Mouse (Mus musculus) liver, embryonic 15.5 days (tissue): ENCODE measurements around the gene Larp4b. TPM values are rescaled to one million over a fixed set of nuclear protein-coding genes. Genes with fewer than 3 reads are reported as not detected.
"Not testable (repeated sequence)": the region's sequence is repeated elsewhere in the genome, so short reads cannot be mapped to it uniquely, and the experiment has no call there.

Experiments
- ATAC-seq: fragments of 200-750 bp; cut with Nextera tagmentation; 2 replicates; pipeline ENCODE4 v1.8.0; 2017; ENCODE audit warnings: moderate number of reproducible peaks, mild to moderate bottlenecking, moderate library complexity; ENCODE audit not compliant: insufficient read depth
- H3K27ac ChIP-seq: fragments of 300-500 bp; sonication (generic); replicated peaks from 2 replicates; pipeline ENCODE4 v1.5.1; 2015; ENCODE audit warnings: mild to moderate bottlenecking, inconsistent platforms
- H3K27me3 ChIP-seq: fragments of 300-500 bp; sonication (generic); 2 replicates; pipeline ENCODE4 v1.6.1; 2015; ENCODE audit warnings: mild to moderate bottlenecking, inconsistent platforms
- H3K36me3 ChIP-seq: fragments of 300-500 bp; sonication (generic); replicated peaks from 2 replicates; pipeline ENCODE4 v1.6.1; 2015; ENCODE audit warnings: moderate library complexity, mild to moderate bottlenecking, inconsistent platforms
- H3K4me1 ChIP-seq: fragments of 300-500 bp; sonication (generic); replicated peaks from 2 replicates; pipeline ENCODE4 v1.6.1; 2015; ENCODE audit warnings: inconsistent platforms
- H3K4me2 ChIP-seq: fragments of 300-500 bp; sonication (generic); 2 replicates; pipeline ENCODE4 v1.6.1; 2015; ENCODE audit warnings: moderate library complexity, mild to moderate bottlenecking, inconsistent platforms
- H3K4me3 ChIP-seq: fragments of 300-500 bp; sonication (generic); replicated peaks from 2 replicates; pipeline ENCODE4 v1.5.1; 2015; ENCODE audit warnings: mild to moderate bottlenecking, inconsistent platforms
- H3K9ac ChIP-seq: fragments of 300-500 bp; sonication (generic); 2 replicates; pipeline ENCODE4 v1.6.1; 2015; ENCODE audit warnings: moderate library complexity, mild to moderate bottlenecking, inconsistent platforms
- H3K9me3 ChIP-seq: fragments of 300-500 bp; sonication (generic); replicated peaks from 2 replicates; pipeline ENCODE4 v1.6.1; 2016; ENCODE audit warnings: inconsistent platforms
- WGBS: fragments of 180-500 bp; shearing (Covaris S2); methylation state at CpG from one replicate; pipeline ENCODE4 v1.1.7; 2015; ENCODE audit warnings: mixed read lengths; ENCODE audit not compliant: insufficient replicate concordance; 5-methylcytosine and 5-hydroxymethylcytosine counted together
- polyA plus RNA-seq: library from polyadenylated mRNA; unstranded; fragments of >200 nt; fragmentation: Nextera tagmentation; extraction: Ambion mirVana; gene quantifications from 2 replicates; pipeline ENCODE4 v1.2.1, GENCODE M21; 2015

The Larp4b gene
- polyA plus RNA-seq: 22.2 and 24.1 TPM in 2 replicates

GRCm38 (mm10) chr13:9093316-9094155 lies at the start of gene Larp4b:
TSS of gene Larp4b (plus strand) at chr13:9093881.
- Histone ChIP-seq H3K4me1 (peaks cover 48% of the 10 kb centered on the region), H3K4me3 (peak within 1 kb of the TSS; percentile 99), H3K4me2 (peak within 1 kb of the TSS; percentile 86), H3K9me3 (no peaks in the 10 kb centered on the region), H3K9ac (peak within 1 kb of the TSS; percentile 99), H3K27ac (peak within 1 kb of the TSS; percentile 98), H3K27me3 (no peaks in the 10 kb centered on the region), H3K36me3 (peaks cover 7% of the 10 kb centered on the region)
- ATAC-seq: peak; percentile 98
- under 1% methylated on average over 75 of the region's 92 CpGs for WGBS

GRCm38 (mm10) chr13:9044731-9045130 lies 49.0 kb upstream of the Larp4b start:
- Histone ChIP-seq H3K27me3 (no peaks in the 10 kb centered on the region), H3K4me2 (no peak overlapping the region), H3K36me3 (no peaks in the 10 kb centered on the region), H3K4me1 (no peaks in the 10 kb centered on the region), H3K4me3 (no peak overlapping the region), H3K9ac (no peak overlapping the region), H3K9me3 (no peaks in the 10 kb centered on the region), H3K27ac (no peak overlapping the region)
- 88% methylated on average over 1 of the region's 1 CpGs for whole genome bisulfite sequencing
- ATAC-seq: no peak

- H3K9ac ChIP-seq, H3K4me3 ChIP-seq, ATAC-seq, H3K9me3 ChIP-seq, H3K27me3 ChIP-seq, H3K36me3 ChIP-seq, H3K27ac ChIP-seq: not testable (repeated sequence)
- Histone ChIP-seq H3K4me2 (peak overlapping the region; percentile 30), H3K4me1 (peaks cover 14% of the 10 kb centered on the region)
- 33% methylated on average over 10 of the region's 10 CpGs for WGBS
Measured at GRCm38 (mm10) chr13:9052049-9052691, 41.5 kb upstream of the Larp4b start.

- no peaks in the 10 kb centered on the region for H3K36me3 ChIP-seq
- peaks cover 7% of the 10 kb centered on the region for H3K4me1 ChIP-seq
- peak overlapping the region; percentile 58 for H3K27ac ChIP-seq
- H3K4me2 ChIP-seq: no peak overlapping the region
- WGBS: 64% methylated on average over 1 of the region's 1 CpGs
- H3K4me3 ChIP-seq: no peak overlapping the region
- H3K9ac ChIP-seq: no peak overlapping the region
- no peaks in the 10 kb centered on the region for H3K27me3 ChIP-seq
- ATAC-seq: peak; percentile 75
- no peaks in the 10 kb centered on the region for H3K9me3 ChIP-seq
Measured at GRCm38 (mm10) chr13:9057277-9057676, 36.4 kb upstream of the Larp4b start.

- ATAC-seq: no peak
- Histone ChIP-seq H3K9me3 (no peaks in the 10 kb centered on the region), H3K4me1 (no peaks in the 10 kb centered on the region; the same call in none of the 2 replicates), H3K27me3 (no peaks in the 10 kb centered on the region), H3K27ac (no peak overlapping the region), H3K9ac (no peak overlapping the region), H3K4me3 (no peak overlapping the region), H3K36me3 (no peaks in the 10 kb centered on the region), H3K4me2 (no peak overlapping the region)
- WGBS: 70% methylated on average over 4 of the region's 4 CpGs
Measured at GRCm38 (mm10) chr13:9058706-9059105, 35.0 kb upstream of the Larp4b start.

GRCm38 (mm10) chr13:9061394-9061793 lies 32.3 kb upstream of the Larp4b start:
- Histone ChIP-seq H3K27me3 (0 out of 2 replicates have a peak, but pooled peaks cover 3% of the 10 kb centered on the region), H3K9me3 (no peaks in the 10 kb centered on the region), H3K4me2 (no peak overlapping the region), H3K9ac (no peak overlapping the region), H3K4me1 (no peaks in the 10 kb centered on the region; the same call in 1 of the 2 replicates), H3K27ac (no peak overlapping the region), H3K36me3 (no peaks in the 10 kb centered on the region), H3K4me3 (no peak overlapping the region)
- WGBS: 68% methylated on average over 4 of the region's 4 CpGs
- ATAC-seq: no peak

- no peak for ATAC-seq
- H3K4me2 ChIP-seq: no peak overlapping the region
- 0 out of 2 replicates have a peak, but pooled peaks cover 3% of the 10 kb centered on the region for H3K27me3 ChIP-seq
- no peaks in the 10 kb centered on the region for H3K36me3 ChIP-seq
- no peak overlapping the region for H3K27ac ChIP-seq
- H3K4me1 ChIP-seq: no peaks in the 10 kb centered on the region; the same call in 1 of the 2 replicates
- H3K9ac ChIP-seq: no peak overlapping the region
- WGBS: 55% methylated on average over 2 of the region's 2 CpGs
- H3K4me3 ChIP-seq: no peak overlapping the region
- H3K9me3 ChIP-seq: no peaks in the 10 kb centered on the region
Measured at GRCm38 (mm10) chr13:9064196-9064595, 29.5 kb upstream of the Larp4b start.

- Histone ChIP-seq H3K4me3 (no peak overlapping the region), H3K27ac (no peak overlapping the region), H3K4me1 (no peaks in the 10 kb centered on the region; the same call in 1 of the 2 replicates), H3K9ac (no peak overlapping the region), H3K9me3 (no peaks in the 10 kb centered on the region), H3K4me2 (no peak overlapping the region), H3K27me3 (peaks cover 3% of the 10 kb centered on the region; the same call in 1 of the 2 replicates), H3K36me3 (no peaks in the 10 kb centered on the region)
- no peak for ATAC-seq
- 64% methylated on average over 5 of the region's 5 CpGs for WGBS
Measured at GRCm38 (mm10) chr13:9066107-9066506, 27.6 kb upstream of the Larp4b start.

- Histone ChIP-seq H3K4me3 (no peak overlapping the region), H3K27me3 (peaks cover 8% of the 10 kb centered on the region), H3K9ac (no peak overlapping the region), H3K27ac (no peak overlapping the region), H3K4me1 (peaks cover 3% of the 10 kb centered on the region; the same call in 1 of the 2 replicates), H3K4me2 (no peak overlapping the region), H3K36me3 (no peaks in the 10 kb centered on the region), H3K9me3 (no peaks in the 10 kb centered on the region)
- ATAC-seq: no peak
- WGBS: 69% methylated on average over 9 of the region's 9 CpGs
Measured at GRCm38 (mm10) chr13:9071008-9071407, 22.7 kb upstream of the Larp4b start.

GRCm38 (mm10) chr13:9073818-9074217 lies 19.9 kb upstream of the Larp4b start:
- no peak overlapping the region for H3K27ac ChIP-seq
- peaks cover 3% of the 10 kb centered on the region; the same call in 1 of the 2 replicates for H3K4me1 ChIP-seq
- H3K9ac ChIP-seq: no peak overlapping the region
- H3K27me3 ChIP-seq: peaks cover 4% of the 10 kb centered on the region
- no peak overlapping the region for H3K4me3 ChIP-seq
- 56% methylated on average over 4 of the region's 4 CpGs for WGBS
- no peaks in the 10 kb centered on the region for H3K9me3 ChIP-seq
- ATAC-seq: 0 out of 2 replicates have a peak, but pooled peaks have one; percentile 28
- H3K4me2 ChIP-seq: no peak overlapping the region
- H3K36me3 ChIP-seq: no peaks in the 10 kb centered on the region
